Mouse (Mus musculus) subcutaneous adipose tissue, adult 2 months (tissue): ENCODE results near the gene Mcts2. TPM values are rescaled to one million over a fixed set of nuclear protein-coding genes. Genes with fewer than 3 reads are reported as not detected.

Experiments used
- polyA plus RNA-seq: library from polyadenylated mRNA; depleted of rRNA; stranded (reverse); fragments of >200 nt; gene quantifications from 2 replicates; pipeline ENCODE4 v1.2.3, GENCODE M21; 2012; ENCODE audit warnings: low replicate concordance; rRNA removed

The Mcts2 gene
- 7.2 and 10.9 TPM in 2 replicates for polyA plus RNA-seq

DNA sequence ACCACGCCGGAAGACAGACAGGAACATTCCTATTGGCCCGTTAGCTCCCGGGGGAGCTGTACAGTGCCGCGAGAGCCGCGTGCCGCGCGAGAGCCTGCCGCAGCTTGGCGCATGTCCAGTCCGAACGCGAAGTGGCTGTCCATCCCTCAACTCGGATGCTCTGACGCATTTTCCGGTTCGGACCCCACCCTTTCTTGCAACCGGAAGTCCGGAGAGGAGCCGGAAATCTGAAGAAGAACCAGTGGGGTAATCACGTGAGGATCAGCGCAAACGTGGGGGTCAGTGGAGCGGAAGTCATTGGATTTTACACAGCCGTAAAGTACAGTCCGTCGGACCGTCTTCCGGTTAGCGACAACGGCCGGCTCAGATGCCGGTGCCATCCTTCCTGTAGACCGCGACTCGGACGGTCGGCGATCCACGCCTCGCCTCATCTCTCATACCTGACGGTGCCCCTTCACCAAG is at the start of gene Mcts2:
Gene Mcts2 (plus strand): TSS at position 230 of the 462 bp plus-strand sequence.

DNA sequence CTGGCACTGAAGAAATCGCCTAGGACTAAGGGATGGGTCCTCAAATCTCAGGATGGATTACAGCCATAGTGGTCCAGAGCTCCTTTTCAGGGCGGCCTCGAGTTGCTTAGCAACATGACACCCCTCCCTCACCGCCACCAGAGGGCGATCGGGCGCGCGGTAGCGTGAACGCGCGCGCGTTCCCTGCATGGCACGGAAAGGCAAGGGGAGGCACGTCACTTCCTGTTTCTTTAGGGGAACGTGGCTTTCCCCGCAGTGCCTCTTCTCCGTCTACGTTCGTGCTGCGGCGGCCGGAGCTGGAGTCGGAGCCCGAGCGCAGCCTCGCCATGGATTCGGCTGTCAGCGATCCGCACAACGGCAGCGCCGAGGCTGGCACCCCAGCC is 17.6 kb upstream of the Mcts2 start, which contains the start of gene H13:
Gene H13 (plus strand): TSS at position 206 of the 383 bp plus-strand sequence.

DNA sequence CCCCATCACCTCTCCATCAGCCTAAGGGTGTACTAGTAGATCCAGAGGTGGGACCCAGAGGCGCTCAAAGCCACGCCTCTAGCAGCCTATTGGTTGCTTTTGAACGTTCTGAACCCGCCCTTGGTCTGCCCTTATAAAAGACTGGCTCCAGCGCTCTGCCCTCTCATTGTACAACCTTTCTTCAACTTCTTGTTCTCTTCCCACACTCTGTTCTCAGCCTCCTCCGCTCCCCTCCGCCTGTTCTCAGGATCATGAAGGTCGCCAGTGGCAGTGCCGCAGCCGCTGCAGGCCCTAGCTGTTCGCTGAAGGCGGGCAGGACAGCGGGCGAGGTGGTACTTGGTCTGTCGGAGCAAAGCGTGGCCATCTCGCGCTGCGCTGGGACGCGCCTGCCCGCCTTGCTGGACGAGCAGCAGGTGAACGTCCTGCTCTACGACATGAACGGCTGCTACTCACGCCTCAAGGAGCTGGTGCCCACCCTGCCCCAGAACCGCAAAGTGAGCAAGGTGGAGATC is 49.3 kb downstream of the Mcts2 start, which contains the start of gene Id1:
Gene Id1 (plus strand): TSS at position 162 of the 512 bp plus-strand sequence.

Other genes with a start within 250 kb of the Mcts2 start
- 0.23 TPM in 1 of 2 replicates, not detected in the other for gene Defb23, start 222.4 kb upstream of the Mcts2 start, polyA plus RNA-seq
- gene Defb20, start 210.0 kb upstream of the Mcts2 start, polyA plus RNA-seq = 1.2 and 3.0 TPM in 2 replicates
- gene Defb22, start 196.9 kb upstream of the Mcts2 start, polyA plus RNA-seq = 0.71 TPM in 1 of 2 replicates, not detected in the other
- gene Defb26, start 175.3 kb upstream of the Mcts2 start, polyA plus RNA-seq = 0.27 TPM in 1 of 2 replicates, not detected in the other
- gene Defb28, start 168.8 kb upstream of the Mcts2 start, polyA plus RNA-seq = 1.2 TPM in 1 of 2 replicates, not detected in the other
- gene Defb29, start 146.9 kb upstream of the Mcts2 start, polyA plus RNA-seq = not detected in 2 replicates
- not detected in 2 replicates for gene Gm17416, start 117.7 kb upstream of the Mcts2 start, polyA plus RNA-seq
- 0.46 TPM in 1 of 2 replicates, not detected in the other for gene Defb21, start 114.3 kb upstream of the Mcts2 start, polyA plus RNA-seq
- gene Defb19, start 106.7 kb upstream of the Mcts2 start, polyA plus RNA-seq = not detected in 2 replicates
- gene Defb45, start 87.6 kb upstream of the Mcts2 start, polyA plus RNA-seq = not detected in 2 replicates
- not detected in 2 replicates for gene Defb36, start 82.7 kb upstream of the Mcts2 start, polyA plus RNA-seq
- gene Defb25, start 64.0 kb upstream of the Mcts2 start, polyA plus RNA-seq = 5.3 TPM in 1 of 2 replicates, not detected in the other
- 13.6 and 24.9 TPM in 2 replicates for gene Rem1, start 60.1 kb upstream of the Mcts2 start, polyA plus RNA-seq
- gene H13, start 17.6 kb upstream of the Mcts2 start, polyA plus RNA-seq = 138 and 143 TPM in 2 replicates
- 163 and 303 TPM in 2 replicates for gene Id1, start 49.2 kb downstream of the Mcts2 start, polyA plus RNA-seq
- gene Cox4i2, start 67.1 kb downstream of the Mcts2 start, polyA plus RNA-seq = 9.4 and 12.8 TPM in 2 replicates
- 44.2 and 57.2 TPM in 2 replicates for gene Bcl2l1, start 144.7 kb downstream of the Mcts2 start, polyA plus RNA-seq
- gene Tpx2, start 160.9 kb downstream of the Mcts2 start, polyA plus RNA-seq = 0.42 and 3.3 TPM in 2 replicates
- 0.13 and 0.22 TPM in 2 replicates for gene Mylk2, start 224.3 kb downstream of the Mcts2 start, polyA plus RNA-seq
- gene Foxs1, start 246.2 kb downstream of the Mcts2 start, polyA plus RNA-seq = 17.5 and 19.5 TPM in 2 replicates